Mouse (Mus musculus): ENCODE measurements around the gene Tnfrsf13c.
A peak's percentile ranks its signal among the peaks of the same experiment; 100 is the strongest.

Gene Tnfrsf13c

DNA sequence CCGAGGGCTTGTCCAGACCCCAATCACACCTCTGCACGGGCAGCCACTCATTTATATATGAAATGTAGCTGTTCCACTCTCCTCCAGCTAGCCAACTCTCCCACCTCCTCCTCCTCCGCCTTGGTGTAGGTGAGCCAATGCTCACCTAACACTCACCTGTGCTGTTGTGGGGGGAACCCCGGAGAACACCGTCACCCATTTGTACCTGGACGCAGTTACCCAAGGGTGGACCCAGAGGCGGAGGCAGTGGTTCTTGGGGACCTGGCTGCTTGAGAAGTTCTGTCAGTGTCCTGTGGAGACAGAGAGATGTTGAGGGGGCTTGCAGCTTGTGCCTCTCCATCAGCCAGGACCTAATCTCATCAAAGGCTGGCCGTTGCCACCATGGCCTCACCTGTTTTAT lies 15.9 kb downstream of the Tnfrsf13c start:
- no peak for DNase-seq (ENCODE audit: extremely low spot score, low read depth, low spot score)

DNA sequence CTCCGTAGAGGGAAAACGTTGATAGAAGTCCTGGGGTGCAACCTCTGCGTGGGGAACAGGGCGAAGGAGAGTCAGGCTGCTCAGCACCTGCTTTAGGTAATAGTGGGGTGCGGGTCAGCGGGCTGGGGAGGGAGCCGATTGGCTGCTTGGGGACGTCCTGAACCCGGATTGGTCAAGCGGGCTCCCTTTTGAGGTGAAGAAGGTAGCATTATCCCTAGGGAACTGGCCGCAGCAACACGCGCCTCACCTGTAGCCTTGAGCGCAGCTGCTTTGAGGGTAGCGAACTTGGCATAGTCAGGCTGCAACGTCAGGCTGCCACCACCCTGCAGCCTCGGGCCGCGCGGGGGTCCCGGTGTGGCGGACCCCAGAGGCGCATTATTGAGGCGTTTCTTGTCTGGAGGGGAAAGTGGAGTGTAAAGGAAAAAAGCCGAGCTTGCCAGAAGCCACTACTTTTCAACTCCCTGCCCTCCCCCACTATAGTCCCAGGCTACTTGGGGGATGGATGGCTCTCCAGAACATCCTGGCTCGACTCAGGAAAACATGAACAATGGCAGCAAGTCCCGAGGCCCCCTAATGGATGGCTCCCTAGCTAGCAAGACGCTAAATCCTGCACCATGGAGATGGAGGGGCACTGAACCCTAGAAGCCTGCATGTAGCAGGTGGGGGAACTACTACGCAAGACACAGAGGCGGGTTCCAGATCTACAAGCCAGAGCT lies 16.5 kb downstream of the Tnfrsf13c start:
- DNase-seq (ENCODE audit: extremely low spot score, low read depth, low spot score), result no peak

DNA sequence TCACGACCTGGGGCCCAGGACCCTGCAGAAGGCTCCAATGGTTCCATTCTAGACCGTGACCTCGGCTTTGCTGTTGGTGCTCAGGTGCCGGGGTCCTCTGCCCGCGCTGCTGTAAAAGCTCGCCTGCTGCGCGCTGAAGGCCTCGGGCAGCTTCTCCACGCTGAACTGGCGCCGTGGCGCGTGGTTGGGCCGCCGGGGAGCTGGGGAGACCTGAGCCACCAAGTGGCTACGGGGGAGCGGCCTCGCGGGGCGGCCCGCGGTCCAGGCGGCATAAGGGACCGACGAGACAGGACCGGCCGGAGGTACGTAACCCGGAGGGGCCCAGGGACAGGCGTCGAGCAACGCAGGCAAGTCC lies 17.1 kb downstream of the Tnfrsf13c start:
- DNase-seq (ENCODE audit: extremely low spot score, low read depth, low spot score), result no peak

DNA sequence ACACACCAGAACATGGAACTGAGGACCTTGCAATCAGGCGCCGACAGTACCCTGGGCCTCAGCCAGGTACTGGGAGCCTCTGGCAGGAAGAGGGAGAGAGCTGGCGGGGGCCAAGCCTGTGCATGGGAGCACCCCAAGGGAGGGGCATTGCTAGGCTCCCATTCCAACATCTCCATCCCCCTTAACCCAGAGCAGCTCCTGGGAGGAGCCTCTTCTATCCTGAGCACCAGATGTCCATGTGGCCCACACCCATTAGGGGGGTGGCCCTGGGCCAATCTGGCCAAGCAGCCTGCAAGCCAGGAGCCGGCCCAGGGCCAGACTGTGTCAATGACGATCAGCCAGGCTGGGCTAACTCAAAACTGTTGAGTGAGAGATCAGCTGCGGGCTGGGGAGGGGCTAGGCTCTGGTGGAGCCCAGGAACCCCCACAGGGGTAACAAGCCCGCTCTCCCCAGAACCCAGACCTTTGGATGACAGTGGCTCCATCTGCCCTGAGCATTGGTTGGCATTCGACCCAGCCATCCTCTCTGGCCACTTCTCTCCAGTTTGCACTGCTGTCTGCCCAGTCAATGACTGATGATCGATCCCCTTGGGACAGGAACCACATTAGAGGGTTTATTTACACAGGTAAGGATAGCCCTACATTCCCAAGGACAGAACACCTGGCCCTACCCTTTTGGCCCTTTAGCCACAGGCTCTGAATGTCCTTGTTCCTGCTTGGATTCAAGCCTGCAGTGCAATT lies 17.6 kb downstream of the Tnfrsf13c start:
- DNase-seq (ENCODE audit: extremely low spot score, low read depth, low spot score), result no peak

DNA sequence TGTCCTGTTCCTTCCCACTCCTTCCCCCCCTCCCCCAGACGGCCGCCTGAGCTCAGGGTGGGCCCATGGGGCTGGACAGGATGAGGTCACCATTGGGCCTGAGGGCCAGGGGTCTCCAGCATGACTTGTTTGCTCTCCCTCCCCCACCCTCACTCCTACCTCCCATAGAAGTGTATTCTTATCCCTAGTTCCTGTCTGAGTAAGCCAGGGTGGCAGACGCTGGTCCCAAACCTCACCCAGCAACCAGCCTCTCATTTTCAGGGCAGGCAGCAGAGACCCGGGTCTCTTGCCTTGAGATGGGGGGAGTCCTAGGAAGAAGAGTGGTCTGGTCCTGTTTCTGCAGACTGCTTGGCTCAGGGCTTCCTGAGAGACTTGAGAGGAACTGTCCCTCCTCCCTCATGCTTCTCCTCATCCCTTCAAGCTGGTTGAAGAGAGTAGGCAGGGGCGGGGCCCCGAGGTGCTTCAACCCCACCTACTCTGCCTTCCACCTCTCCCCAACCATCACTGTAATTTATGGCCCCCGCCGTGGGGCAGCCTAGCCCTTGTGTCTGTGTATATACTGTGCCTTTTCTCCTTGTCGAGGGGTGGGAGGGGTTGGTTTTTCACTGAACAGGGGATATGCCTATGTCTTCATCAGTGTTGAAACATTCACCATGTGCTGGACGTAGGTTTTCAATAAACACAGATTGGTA lies 19.3 kb downstream of the Tnfrsf13c start:
- no peak for DNase-seq (ENCODE audit: extremely low spot score, low read depth, low spot score)

DNA sequence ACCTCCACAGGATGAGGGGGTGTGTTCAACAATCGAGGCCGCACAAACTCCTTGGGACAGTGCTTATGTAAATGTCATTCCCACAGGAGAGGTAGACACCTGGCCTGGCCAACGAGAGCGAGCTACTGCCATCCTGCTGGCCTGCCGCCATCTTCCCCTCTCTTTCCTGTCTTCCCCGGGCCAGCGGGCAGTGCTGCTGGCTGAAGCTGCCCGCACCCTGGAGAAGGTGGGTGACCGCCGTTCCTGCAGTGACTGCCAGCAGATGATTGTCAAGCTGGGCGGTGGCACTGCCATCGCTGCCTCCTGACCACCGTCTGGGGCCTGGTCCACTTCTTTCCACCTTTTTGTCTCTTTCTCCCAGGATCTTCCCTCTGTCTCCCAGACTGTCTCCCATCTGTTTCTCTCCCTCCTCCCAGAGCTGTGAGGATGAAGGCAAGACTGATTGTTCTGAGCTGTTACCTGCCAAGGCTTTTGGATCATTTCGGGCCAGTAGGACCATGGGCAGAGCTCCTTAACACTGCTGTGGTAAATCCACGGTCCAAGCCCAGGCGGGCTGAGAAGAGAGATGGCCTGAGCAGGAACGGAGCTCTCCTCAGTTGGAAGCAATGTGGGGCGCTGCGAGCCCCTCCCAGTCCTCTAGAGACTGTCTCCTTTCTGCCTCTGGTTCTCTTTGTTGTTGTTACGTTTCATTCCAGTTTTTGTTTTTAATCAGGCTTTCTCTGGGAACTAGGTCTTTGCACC lies 20.4 kb downstream of the Tnfrsf13c start:
- DNase-seq (ENCODE audit: extremely low spot score, low read depth, low spot score), result no peak

DNA sequence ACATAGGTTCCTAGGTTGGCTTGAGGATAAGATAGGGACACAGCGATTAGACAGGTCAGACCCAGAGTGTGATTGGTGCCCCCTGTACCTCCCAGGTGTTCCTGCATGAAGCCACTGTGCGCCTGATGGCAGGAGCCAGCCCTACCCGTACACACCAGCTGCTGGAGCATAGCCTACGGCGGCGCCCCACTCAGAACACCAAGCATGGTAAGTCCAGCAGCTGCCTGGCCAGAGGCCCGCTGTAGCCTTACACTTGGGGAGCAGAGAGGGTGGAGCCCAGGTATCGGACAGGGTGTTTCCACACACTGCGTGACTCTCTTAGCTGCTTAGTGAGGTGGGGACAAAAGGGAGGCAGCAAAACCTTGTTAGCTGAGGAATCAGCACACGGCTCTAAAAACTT lies 21.1 kb downstream of the Tnfrsf13c start:
- DNase-seq (ENCODE audit: extremely low spot score, low read depth, low spot score), result no peak

DNA sequence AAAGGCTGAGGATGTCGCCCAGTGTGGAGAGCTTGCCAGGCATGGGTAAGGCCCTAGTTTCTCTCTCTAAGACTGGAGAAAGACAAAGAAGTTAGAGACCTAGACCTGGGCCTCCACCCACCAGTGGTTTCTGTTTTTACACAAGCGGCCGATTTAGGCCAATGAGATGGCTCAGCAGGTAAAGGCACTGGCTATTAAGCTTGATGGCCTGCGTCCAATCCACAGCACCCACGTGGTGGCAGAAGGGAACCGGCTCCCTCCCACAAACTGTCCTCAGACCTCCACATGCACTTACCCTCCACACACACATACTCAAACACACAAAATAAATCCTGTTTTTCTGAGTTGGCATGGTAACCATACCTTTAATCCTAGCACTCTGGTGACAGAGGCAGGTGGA lies 22.1 kb downstream of the Tnfrsf13c start:
- DNase-seq (ENCODE audit: extremely low spot score, low read depth, low spot score), result no peak

DNA sequence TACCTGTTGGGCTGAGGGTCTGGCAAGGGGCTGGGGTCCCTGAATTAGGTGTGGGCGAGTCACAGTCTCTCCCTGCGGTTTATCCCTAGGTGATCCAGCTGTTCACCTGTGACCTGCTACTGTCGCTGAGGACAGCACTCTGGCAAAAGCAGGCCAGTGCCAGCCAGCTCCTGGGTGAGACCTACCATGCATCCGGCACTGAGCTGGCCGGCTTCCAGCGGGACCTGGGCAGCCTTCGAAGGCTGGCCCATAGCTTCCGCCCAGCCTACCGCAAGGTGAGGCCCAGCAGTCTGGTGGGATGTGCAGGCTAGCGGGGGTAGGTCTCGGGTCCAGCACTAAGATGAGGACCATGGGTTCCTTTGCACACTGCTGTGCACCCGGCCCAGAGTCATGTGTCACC lies 24.6 kb downstream of the Tnfrsf13c start:
- no peak for DNase-seq (ENCODE audit: extremely low spot score, low read depth, low spot score)

DNA sequence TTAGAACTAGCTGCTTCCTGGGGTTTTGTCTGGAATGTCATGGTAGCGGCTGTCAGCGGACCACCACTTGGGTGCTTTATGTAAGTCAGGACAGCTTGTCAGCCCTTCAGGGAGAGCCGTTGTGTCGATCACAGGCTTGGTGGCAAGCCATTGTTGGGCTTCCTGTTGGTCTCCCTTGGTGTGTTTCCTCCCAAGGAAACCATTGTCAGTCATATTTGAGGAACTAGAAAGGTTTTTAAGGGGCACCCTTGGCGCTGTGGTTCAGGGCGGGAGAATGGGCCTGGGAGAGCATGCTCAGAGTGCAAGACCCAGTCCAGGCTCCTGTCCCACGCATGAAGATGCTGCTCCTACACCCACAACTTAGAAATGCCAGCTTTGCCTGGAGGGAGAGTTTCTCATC lies 25.8 kb downstream of the Tnfrsf13c start:
- no peak for DNase-seq (ENCODE audit: extremely low spot score, low read depth, low spot score)

DNA sequence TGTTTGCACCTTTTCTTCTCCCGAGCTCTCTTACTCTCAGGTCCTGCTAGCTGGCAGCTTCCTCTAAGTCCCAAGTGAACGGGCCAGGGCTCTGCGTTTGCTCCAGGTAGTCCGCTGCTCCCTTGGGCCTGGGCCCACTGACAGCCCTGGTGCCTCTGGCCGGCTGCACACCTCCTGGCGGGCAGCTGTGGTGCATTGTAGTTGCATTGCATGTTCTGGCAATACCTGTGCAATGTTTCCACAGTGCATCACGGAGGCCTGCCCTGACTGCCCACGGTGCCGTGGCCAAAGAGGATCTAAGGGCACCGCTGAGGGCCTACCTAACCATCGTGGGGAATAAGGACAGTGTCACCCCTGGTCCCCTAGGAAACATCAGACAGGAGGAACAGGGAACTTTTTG lies 26.2 kb downstream of the Tnfrsf13c start:
- DNase-seq (ENCODE audit: extremely low spot score, low read depth, low spot score), result no peak

DNA sequence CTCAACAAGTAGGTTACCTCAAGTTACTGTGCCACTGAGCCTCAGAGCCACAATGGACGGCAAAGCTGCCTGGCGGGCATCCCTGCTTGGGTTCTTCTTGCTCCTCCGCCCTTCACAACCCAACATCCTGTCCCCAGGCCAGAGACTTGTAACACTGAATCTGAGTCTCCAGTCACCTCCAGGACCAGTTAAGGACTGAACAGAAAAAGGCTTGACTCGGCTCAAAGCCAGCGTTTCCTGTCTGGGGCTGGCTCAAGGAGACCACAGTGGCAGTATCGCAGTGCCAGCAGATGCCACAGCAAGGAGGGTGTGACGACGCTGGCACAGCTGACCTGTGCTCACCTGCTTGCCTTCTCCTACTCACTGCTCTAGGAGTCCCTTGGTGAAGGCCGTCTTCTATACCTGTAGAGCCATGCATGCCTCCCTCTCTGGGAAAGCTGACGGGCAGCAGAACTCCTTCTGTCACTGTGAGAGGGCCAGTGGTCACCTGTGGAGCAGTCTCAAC lies 26.9 kb downstream of the Tnfrsf13c start:
- no peak for DNase-seq (ENCODE audit: extremely low spot score, low read depth, low spot score)

DNA sequence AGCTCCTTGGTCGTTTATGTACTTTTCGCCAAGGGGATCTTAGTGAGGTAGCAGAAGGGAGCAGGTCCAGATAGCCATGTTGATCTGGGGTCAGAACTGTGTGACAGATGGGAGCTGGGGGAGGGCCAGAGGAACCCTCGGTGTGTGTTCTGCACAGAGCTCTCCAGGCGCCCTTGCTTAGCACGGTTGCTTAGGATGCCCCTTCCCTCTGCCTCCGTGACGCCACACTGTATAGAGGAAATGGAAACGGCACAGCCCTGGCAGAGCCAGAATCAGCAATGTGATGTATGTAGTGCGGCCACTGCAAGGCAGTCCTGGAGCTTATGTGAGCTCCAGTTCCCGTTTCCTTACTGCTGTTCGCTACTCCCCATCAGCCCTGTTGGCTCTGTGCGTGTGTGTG lies 27.9 kb downstream of the Tnfrsf13c start:
- DNase-seq (ENCODE audit: extremely low spot score, low read depth, low spot score), result no peak

DNA sequence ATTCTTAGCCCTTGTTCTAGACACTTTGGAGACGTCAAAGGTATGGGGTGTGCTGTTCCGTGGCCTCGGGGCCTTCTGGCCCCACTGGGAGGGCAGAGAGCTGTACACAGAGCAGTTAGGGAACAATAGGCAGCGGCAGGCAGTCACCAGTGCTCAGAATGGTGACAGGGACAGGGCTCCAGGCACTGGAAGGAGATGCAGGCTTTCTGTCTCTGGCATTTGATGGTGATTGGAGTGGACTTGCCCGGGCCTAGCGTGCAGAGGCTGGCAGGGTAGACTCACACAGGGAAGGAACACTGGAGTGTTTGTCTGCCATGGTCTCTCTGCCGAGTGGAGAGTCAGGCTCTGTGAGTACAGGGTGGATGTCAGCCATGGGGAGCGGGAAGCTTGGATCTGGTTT lies 31.6 kb downstream of the Tnfrsf13c start:
- no peak for DNase-seq (ENCODE audit: extremely low spot score, low read depth, low spot score)

DNA sequence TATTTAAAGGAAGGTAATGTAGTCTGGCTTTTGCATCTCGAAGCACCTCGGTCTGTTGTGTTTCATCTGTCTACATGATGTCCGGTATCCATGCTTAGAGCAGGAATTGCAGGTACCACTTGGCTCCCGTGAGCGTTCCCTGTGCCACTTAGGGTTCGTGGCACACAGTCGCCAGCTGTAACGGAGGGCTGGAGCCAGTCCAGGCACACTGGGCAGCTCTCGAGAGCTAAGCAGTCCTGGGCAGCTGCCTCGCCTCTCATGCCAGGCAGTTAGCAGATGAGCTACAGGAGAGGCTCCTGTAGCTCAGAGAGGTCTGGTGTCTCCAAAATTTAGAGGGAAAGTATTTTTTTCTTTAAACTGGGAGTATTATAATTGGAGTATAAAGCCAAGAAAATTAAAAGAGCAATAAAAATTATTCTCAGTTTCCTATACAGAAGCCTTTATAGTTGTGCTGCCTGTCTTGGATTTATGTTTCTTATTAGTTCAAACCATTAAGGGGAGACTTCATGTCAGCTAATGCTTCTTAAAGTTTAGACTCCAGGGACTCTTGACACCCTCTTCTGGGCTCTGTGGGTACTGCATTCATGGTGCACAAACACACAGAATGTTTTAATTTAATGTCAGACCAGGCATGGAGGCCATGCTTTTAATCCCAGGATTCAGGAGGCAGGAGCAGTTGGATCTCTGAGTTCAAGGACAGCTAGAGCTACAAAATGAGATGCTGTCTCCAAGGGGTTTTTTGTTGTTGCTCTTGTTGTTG lies 35.5 kb downstream of the Tnfrsf13c start:
- DNase-seq (ENCODE audit: extremely low spot score, low read depth, low spot score), result peak; percentile 41

DNA sequence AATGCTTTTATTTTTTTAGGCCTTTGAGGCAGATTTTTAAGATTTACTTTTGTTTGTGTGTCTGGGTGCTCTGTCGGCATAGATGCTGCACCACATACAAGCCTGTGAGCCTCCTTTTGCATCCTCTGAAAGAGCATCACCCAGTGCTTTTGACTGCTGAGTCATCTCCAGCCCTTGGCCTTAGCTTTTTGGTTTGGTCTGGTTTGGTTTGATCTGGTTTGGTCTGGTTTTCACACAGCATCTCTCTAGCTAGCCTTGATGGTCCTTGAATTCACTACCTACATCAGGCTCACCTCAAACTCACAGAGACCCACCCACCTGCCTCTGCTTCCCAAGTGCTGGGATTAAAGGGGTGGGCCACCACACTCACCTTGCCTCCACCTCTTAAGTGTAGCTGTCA lies 36.2 kb downstream of the Tnfrsf13c start:
- no peak for DNase-seq (ENCODE audit: extremely low spot score, low read depth, low spot score)

DNA sequence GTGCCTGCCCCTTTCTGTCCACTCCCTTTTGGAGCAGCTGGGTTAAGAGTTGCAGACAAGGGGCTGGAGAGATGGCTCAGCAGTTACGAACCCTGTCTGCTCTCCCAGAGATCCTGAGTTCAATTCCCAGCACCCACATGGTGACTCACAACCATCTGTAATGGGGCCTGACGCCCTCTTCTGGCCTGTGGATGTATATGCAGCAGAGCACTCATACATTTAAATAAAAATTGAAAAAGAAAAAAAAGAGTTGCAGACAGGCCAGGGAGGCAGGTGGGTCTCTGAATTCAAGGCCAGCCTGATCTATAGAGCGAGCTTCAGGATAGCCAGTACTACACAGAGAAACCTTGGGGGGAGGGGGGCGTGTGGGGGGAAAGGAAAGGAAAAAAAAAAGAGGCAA lies 36.8 kb downstream of the Tnfrsf13c start:
- DNase-seq (ENCODE audit: extremely low spot score, low read depth, low spot score), result no peak

DNA sequence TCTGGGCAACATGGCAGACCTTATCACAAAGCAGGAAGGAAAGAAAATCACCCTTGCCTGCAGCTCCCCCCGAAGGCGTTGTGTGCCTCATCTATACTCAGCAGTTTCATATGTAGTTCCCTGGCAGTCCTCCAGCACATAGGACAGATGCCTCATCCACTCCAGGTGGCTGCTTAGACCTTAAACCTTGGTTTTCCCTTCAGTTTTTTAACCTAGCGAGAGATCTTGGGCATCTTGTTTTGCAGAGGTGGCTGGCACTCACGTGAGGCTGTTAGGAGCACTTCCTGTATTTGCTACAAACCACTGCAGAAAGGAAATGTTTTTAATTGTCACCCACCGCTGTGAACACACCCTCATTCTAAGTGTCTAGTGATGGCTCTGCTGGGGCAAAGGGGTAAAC lies 37.2 kb downstream of the Tnfrsf13c start:
- no peak for DNase-seq (ENCODE audit: extremely low spot score, low read depth, low spot score)

DNA sequence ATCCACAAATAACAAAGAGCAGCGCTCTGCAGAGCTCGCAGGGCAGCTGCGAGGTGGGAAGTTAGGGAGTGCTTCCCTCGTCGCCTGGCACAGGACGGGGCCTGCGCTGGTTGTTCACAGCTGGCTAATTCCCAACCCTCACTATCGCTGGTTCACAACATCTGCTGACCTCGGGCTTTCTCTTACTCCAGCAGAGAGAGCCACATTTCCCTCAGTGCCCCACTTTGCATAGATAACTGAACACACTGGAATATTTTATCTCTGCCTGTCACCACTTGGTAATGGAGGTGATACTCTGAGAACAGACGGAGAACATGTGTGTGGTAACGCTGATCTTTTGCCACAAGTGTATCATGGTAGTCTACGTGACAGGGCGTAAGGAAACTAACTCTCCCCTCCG lies 38.0 kb downstream of the Tnfrsf13c start:
- DNase-seq (ENCODE audit: extremely low spot score, low read depth, low spot score), result no peak

DNA sequence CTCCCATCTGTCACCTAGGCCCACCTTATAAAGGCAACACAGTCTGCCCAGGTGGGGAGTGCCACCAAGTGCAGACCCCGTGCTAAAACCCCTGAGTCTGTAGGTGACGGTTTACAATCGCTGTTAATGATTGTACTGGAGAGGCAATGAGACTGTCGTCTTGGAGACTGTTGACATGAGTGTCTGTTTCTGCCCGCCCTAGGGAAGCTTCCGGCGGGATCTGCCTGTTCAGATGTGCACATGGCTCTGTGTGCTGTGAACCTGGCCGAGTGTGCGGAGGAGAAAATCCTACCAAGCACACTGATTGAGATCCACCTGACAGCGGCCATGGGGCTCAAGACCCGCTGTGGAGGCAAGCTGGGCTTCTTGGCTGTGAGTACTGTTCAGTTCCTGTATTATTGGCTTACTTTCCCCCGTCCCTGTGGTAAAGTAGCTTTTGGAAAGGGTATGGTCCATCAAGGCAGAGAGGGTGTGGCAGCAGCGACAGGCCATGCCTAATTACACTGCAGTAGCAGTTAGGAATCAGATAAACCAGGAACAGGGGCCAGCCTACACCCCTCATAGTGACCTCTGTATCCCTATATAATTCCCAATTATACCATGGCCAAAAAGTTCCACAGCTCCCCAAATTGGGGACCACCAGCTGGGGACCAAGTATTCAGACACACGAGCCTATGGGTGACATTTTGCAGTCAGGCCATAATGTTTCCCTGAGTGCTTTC lies 38.9 kb downstream of the Tnfrsf13c start:
- no peak for DNase-seq (ENCODE audit: extremely low spot score, low read depth, low spot score)

All from hindlimb bud, embryonic 11.5 days (tissue).